Mouse (Mus musculus) liver, embryonic 13.5 days (tissue): ENCODE data around the gene Magel2. TPM values are rescaled to one million over a fixed set of nuclear protein-coding genes. Genes with fewer than 3 reads are reported as not detected.
A peak's percentile ranks its signal among the peaks of the same experiment; 100 is the strongest.

Experiments used
- ATAC-seq: fragments of 200-750 bp; cut with Nextera tagmentation; 2 replicates; pipeline ENCODE4 v1.8.0; 2017; ENCODE audit warnings: low read depth, mild to moderate bottlenecking, moderate number of reproducible peaks, moderate library complexity
- DNase-seq: peaks from one replicate; pipeline ENCODE4 v3.0.0; 2022
- H3K27ac ChIP-seq: fragments of 300-500 bp; sonication (generic); 2 replicates; pipeline ENCODE4 v1.5.1; 2015; ENCODE audit warnings: moderate library complexity, mild to moderate bottlenecking, inconsistent platforms
- H3K27me3 ChIP-seq: fragments of 300-500 bp; sonication (generic); 2 replicates; pipeline ENCODE4 v1.6.1; 2015; ENCODE audit warnings: mild to moderate bottlenecking, inconsistent platforms
- H3K36me3 ChIP-seq: fragments of 300-500 bp; sonication (generic); 2 replicates; pipeline ENCODE4 v1.6.1; 2015; ENCODE audit warnings: mild to moderate bottlenecking, inconsistent platforms
- H3K4me1 ChIP-seq: fragments of 300-500 bp; sonication (generic); replicated peaks from 2 replicates; pipeline ENCODE4 v1.6.1; 2015; ENCODE audit warnings: inconsistent platforms
- H3K4me2 ChIP-seq: fragments of 300-500 bp; sonication (generic); 2 replicates; pipeline ENCODE4 v1.6.1; 2015; ENCODE audit warnings: inconsistent platforms, mild to moderate bottlenecking, moderate library complexity
- H3K4me3 ChIP-seq: fragments of 300-500 bp; sonication (generic); replicated peaks from 2 replicates; pipeline ENCODE4 v1.5.1; 2015; ENCODE audit warnings: mild to moderate bottlenecking, inconsistent platforms
- H3K9ac ChIP-seq: fragments of 300-500 bp; sonication (generic); 2 replicates; pipeline ENCODE4 v1.6.1; 2015; ENCODE audit warnings: mild to moderate bottlenecking, inconsistent platforms
- H3K9me3 ChIP-seq: fragments of 300-500 bp; sonication (generic); replicated peaks from 2 replicates; pipeline ENCODE4 v1.6.1; 2016; ENCODE audit warnings: inconsistent platforms
- WGBS: fragments of 180-500 bp; shearing (Covaris S2); methylation state at CpG from one replicate; pipeline ENCODE4 v1.1.7; 2015; ENCODE audit not compliant: insufficient replicate concordance; 5-methylcytosine and 5-hydroxymethylcytosine counted together
- polyA plus RNA-seq: library from polyadenylated mRNA; unstranded; fragments of >200 nt; fragmentation: Nextera tagmentation; extraction: Ambion mirVana; gene quantifications from 2 replicates; pipeline ENCODE4 v1.2.1, GENCODE M21; 2015

Magel2 gene
- polyA plus RNA-seq, 1 experiment from 2014 or later, result 0.09 TPM

- Histone ChIP-seq H3K27ac (no peak overlapping the region), H3K4me1 (no peaks in the 10 kb centered on the region), H3K9me3 (0 out of 2 replicates have a peak, but pooled peaks cover 2% of the 10 kb centered on the region), H3K36me3 (no peaks in the 10 kb centered on the region), H3K4me3 (no peak overlapping the region), H3K27me3 (0 out of 2 replicates have a peak, but pooled peaks cover under 1% of the 10 kb centered on the region), H3K4me2 (no peak overlapping the region), H3K9ac (no peak overlapping the region)
- ATAC-seq (no peak), DNase-seq (no peak)
- WGBS, result 2% methylated on average over 2 of the region's 2 CpGs
Observed at GRCm38 (mm10) chr7:62382391-62382790, 5.6 kb downstream of the Magel2 start.

- H3K9ac ChIP-seq, result no peak overlapping the region
- DNase-seq (no peak), ATAC-seq (no peak)
- no peaks in the 10 kb centered on the region for H3K4me1 ChIP-seq
- H3K36me3 ChIP-seq, result no peaks in the 10 kb centered on the region
- no peak overlapping the region for H3K27ac ChIP-seq
- H3K27me3 ChIP-seq, result no peaks in the 10 kb centered on the region
- WGBS, result 21% methylated on average over 4 of the region's 4 CpGs
- H3K4me2 ChIP-seq, result no peak overlapping the region
- no peak overlapping the region for H3K4me3 ChIP-seq
- no peaks in the 10 kb centered on the region for H3K9me3 ChIP-seq
Observed at GRCm38 (mm10) chr7:62388291-62388690, 11.5 kb downstream of the Magel2 start.

- Histone ChIP-seq H3K27me3 (no peaks in the 10 kb centered on the region), H3K27ac (no peak overlapping the region), H3K4me1 (no peaks in the 10 kb centered on the region), H3K4me3 (no peak overlapping the region), H3K4me2 (no peak overlapping the region), H3K9me3 (no peaks in the 10 kb centered on the region), H3K36me3 (no peaks in the 10 kb centered on the region), H3K9ac (no peak overlapping the region)
- no peak for DNase-seq
- 29% methylated on average over 1 of the region's 1 CpGs for WGBS
- no peak for ATAC-seq
Observed at GRCm38 (mm10) chr7:62392202-62392601, 15.4 kb downstream of the Magel2 start.

GRCm38 (mm10) chr7:62406573-62407050 is 29.8 kb downstream of the Magel2 start:
- no peak overlapping the region for H3K4me3 ChIP-seq
- no peak overlapping the region for H3K9ac ChIP-seq
- H3K9me3 ChIP-seq, result no peaks in the 10 kb centered on the region
- H3K4me2 ChIP-seq, result no peak overlapping the region
- 43% methylated on average over 19 of the region's 19 CpGs for WGBS
- ATAC-seq (no peak), DNase-seq (no peak)
- no peak overlapping the region for H3K27ac ChIP-seq
- H3K4me1 ChIP-seq, result no peaks in the 10 kb centered on the region
- H3K36me3 ChIP-seq, result no peaks in the 10 kb centered on the region
- no peaks in the 10 kb centered on the region for H3K27me3 ChIP-seq

GRCm38 (mm10) chr7:62407803-62408202 is 31.0 kb downstream of the Magel2 start:
- DNase-seq, result no peak
- H3K4me2 ChIP-seq, result no peak overlapping the region
- WGBS, result 41% methylated on average over 3 of the region's 3 CpGs

GRCm38 (mm10) chr7:62415222-62415621 is 38.4 kb downstream of the Magel2 start:
- 64% methylated on average over 1 of the region's 1 CpGs for WGBS
- H3K9me3 ChIP-seq, result no peaks in the 10 kb centered on the region

More at GRCm38 (mm10) chr7:62407803-62408202, 31.0 kb downstream of the Magel2 start:
- Histone ChIP-seq H3K9me3 (no peaks in the 10 kb centered on the region), H3K36me3 (no peaks in the 10 kb centered on the region), H3K27me3 (no peaks in the 10 kb centered on the region), H3K4me3 (no peak overlapping the region), H3K27ac (no peak overlapping the region), H3K4me1 (no peaks in the 10 kb centered on the region), H3K9ac (no peak overlapping the region)
- no peak for ATAC-seq

GRCm38 (mm10) chr7:62416173-62416572 is 39.4 kb downstream of the Magel2 start:
- no peak for ATAC-seq

More at GRCm38 (mm10) chr7:62415222-62415621, 38.4 kb downstream of the Magel2 start:
- no peaks in the 10 kb centered on the region for H3K27me3 ChIP-seq
- no peaks in the 10 kb centered on the region for H3K36me3 ChIP-seq
- H3K4me1 ChIP-seq, result no peaks in the 10 kb centered on the region
- DNase-seq (no peak), ATAC-seq (no peak)
- no peak overlapping the region for H3K27ac ChIP-seq
- H3K4me2 ChIP-seq, result no peak overlapping the region
- H3K9ac ChIP-seq, result no peak overlapping the region
- no peak overlapping the region for H3K4me3 ChIP-seq

GRCm38 (mm10) chr7:62418346-62418745 is 41.5 kb downstream of the Magel2 start:
- no peaks in the 10 kb centered on the region for H3K27me3 ChIP-seq
- H3K27ac ChIP-seq, result no peak overlapping the region
- ATAC-seq (no peak), DNase-seq (no peak)
- no peak overlapping the region for H3K9ac ChIP-seq
- no peaks in the 10 kb centered on the region for H3K36me3 ChIP-seq
- H3K4me1 ChIP-seq, result no peaks in the 10 kb centered on the region
- H3K9me3 ChIP-seq, result no peaks in the 10 kb centered on the region
- H3K4me2 ChIP-seq, result no peak overlapping the region
- H3K4me3 ChIP-seq, result no peak overlapping the region
- 71% methylated on average over 9 of the region's 9 CpGs for WGBS

More at GRCm38 (mm10) chr7:62416173-62416572, 39.4 kb downstream of the Magel2 start:
- no peak overlapping the region for H3K4me3 ChIP-seq
- H3K27ac ChIP-seq, result no peak overlapping the region
- H3K27me3 ChIP-seq, result no peaks in the 10 kb centered on the region
- H3K36me3 ChIP-seq, result no peaks in the 10 kb centered on the region
- no peaks in the 10 kb centered on the region for H3K9me3 ChIP-seq
- H3K4me2 ChIP-seq, result no peak overlapping the region
- no peak for DNase-seq
- no peak overlapping the region for H3K9ac ChIP-seq
- H3K4me1 ChIP-seq, result no peaks in the 10 kb centered on the region

- 63% methylated on average over 17 of the region's 17 CpGs for WGBS
Observed at GRCm38 (mm10) chr7:62419105-62419492, 42.3 kb downstream of the Magel2 start.

GRCm38 (mm10) chr7:62419493-62420360 is 42.9 kb downstream of the Magel2 start, which contains the start of gene Mkrn3:
TSS of gene Mkrn3 (minus strand) at chr7:62420139.
- Histone ChIP-seq H3K9ac (peak within 1 kb of the TSS; percentile 56), H3K4me3 (peak within 1 kb of the TSS; percentile 63), H3K27ac (no peak within 1 kb of the TSS), H3K9me3 (no peaks in the 10 kb centered on the region), H3K27me3 (no peaks in the 10 kb centered on the region), H3K4me1 (no peaks in the 10 kb centered on the region), H3K36me3 (no peaks in the 10 kb centered on the region), H3K4me2 (peak within 1 kb of the TSS; percentile 67)
- ATAC-seq (peak; percentile 45; the same call in 1 of the 2 replicates), DNase-seq (peak; percentile 26)
- 18% methylated on average over 49 of the region's 49 CpGs for WGBS

More at GRCm38 (mm10) chr7:62419105-62419492, 42.3 kb downstream of the Magel2 start:
- no peak overlapping the region for H3K9ac ChIP-seq
- H3K36me3 ChIP-seq, result no peaks in the 10 kb centered on the region
- no peak for ATAC-seq
- no peaks in the 10 kb centered on the region for H3K9me3 ChIP-seq
- H3K27ac ChIP-seq, result no peak overlapping the region
- H3K4me3 ChIP-seq, result peak overlapping the region; percentile 63
- H3K4me1 ChIP-seq, result no peaks in the 10 kb centered on the region
- no peak for DNase-seq
- H3K27me3 ChIP-seq, result no peaks in the 10 kb centered on the region
- peak overlapping the region; percentile 67 for H3K4me2 ChIP-seq

GRCm38 (mm10) chr7:62420566-62420965 is 43.8 kb downstream of the Magel2 start:
- Histone ChIP-seq H3K9me3 (no peaks in the 10 kb centered on the region), H3K36me3 (no peaks in the 10 kb centered on the region), H3K4me1 (no peaks in the 10 kb centered on the region), H3K4me2 (no peak overlapping the region), H3K27ac (no peak overlapping the region), H3K9ac (no peak overlapping the region), H3K27me3 (no peaks in the 10 kb centered on the region), H3K4me3 (no peak overlapping the region)
- 62% methylated on average over 6 of the region's 6 CpGs for WGBS
- DNase-seq (no peak), ATAC-seq (no peak)
